Mouse (Mus musculus): Measurements from ENCODE around the gene Prok1. TPM values are rescaled to one million over a fixed set of nuclear protein-coding genes. Genes with fewer than 3 reads are reported as not detected.

The Prok1 gene
- total RNA-seq, 2 experiments from 2014 or later, result not detected

DNA sequence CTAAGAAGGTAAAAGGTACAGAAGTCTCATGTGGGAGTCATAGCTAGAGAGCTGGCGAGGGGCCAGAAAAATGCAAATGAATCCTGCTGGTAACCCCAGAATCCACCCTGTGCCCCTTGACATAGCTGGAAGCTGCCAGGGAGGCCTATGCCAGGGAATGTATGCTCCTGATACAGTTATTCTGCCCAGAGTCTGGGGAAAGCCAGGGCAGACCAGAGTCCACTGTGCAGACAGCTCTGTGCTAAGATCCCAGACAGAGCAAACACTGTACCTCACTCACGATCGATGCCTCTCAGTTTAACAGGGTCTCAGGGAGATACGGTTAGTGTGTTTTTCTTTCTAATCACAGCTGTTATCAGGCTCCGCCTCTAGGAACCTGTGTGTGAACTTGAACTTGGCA is 9.7 kb downstream of the Prok1 start:
- no peak overlapping the region for H3K27ac ChIP-seq
- no peak for DNase-seq (ENCODE audit: low spot score in 2 of 2)
- no peak for TF ChIP-seq CTCF (conservative IDR thresholded peaks at IDR 0.05)

DNA sequence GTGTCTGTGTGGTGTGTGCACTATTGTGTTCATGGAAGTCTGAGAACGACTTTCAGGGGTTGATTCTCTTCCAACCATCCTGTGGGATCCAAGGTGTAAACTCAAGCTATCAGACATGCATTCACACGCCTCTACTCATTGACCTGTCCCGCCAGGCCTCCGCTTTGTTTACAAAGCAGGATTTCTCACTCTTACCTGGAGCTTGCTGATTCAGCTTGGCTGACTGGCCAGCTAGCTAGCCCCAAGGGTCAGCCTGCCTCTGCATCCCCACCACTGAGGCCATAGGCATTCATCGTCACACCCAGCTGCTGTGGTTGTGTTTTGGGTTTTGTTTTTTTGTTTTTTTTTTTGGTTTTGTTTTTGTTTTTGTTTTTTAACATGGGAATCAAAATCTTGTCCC is 10.3 kb downstream of the Prok1 start:
- no peak overlapping the region for H3K4me3 ChIP-seq
- DNase-seq (ENCODE audit: low spot score in 2 of 2), result no peak
- H3K27ac ChIP-seq, result no peak overlapping the region
- TF ChIP-seq CTCF (conservative IDR thresholded peaks at IDR 0.05), result no peak

More for the DNA sequence above, 9.7 kb downstream of the Prok1 start:
- no peak overlapping the region for H3K4me3 ChIP-seq

DNA sequence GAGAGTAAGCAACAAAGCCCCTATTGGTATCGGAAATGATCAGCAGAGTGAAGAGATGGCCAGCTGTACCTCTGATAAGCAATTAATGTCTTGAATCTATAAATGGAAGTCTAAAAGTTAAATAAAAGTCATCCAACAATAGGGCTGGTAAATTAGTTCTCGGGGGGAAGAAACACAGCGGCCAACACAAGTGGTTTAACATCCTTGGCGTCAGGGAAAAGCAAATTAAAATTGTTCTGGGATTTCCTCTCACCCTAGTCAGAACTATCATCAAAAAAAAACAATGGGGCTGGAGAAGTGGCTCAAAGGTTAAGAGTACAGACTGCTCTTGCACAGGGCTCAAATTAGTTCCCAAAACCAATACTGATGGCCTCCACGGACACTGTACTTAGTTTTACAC is 13.7 kb downstream of the Prok1 start:
- DNase-seq (ENCODE audit: low spot score in 2 of 2), result no peak
- no peak overlapping the region for H3K27ac ChIP-seq
- no peak for TF ChIP-seq CTCF (conservative IDR thresholded peaks at IDR 0.05)
- H3K4me3 ChIP-seq, result no peak overlapping the region

DNA sequence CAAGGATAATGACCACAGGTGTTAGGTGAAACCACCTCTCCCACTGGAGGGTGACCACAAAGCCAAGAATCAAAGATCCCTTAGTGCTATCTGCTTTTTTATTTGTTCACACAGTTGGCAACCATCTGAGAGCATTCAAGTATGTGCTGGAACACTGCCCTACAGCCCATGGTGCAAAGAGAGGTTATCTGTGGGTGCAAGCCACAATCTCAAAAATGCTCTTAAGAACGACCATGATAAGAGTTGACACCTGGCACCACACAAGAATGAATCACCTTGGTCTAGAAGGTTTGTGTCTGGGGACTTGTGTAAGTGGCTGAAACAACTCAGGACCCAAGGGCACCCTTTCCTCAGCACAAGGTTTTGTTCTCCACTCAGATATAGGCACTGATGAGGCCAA is 16.3 kb downstream of the Prok1 start:
- no peak overlapping the region for H3K27ac ChIP-seq
- no peak for DNase-seq (ENCODE audit: low spot score in 2 of 2)
- TF ChIP-seq CTCF (conservative IDR thresholded peaks at IDR 0.05), result no peak
- no peak overlapping the region for H3K4me3 ChIP-seq

DNA sequence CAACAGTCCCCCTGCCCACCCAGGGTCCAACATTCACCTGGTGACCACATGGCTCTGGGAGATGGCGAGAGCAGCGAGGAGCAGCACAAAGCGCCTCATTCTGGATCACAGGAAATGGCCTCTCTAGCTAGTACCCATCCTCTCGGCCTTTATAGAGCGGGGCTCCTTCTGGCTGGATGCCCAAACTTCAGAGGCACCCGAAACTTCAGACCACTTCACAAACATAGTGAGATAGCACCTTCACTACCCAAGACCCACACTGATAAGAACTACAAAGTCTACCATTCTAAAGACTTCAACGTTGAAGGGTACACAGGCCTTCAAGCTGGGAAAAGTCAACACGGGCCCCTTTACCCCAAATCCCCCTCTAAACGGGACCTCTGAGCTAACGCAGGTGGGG is 17.9 kb downstream of the Prok1 start, which contains the start of gene Cym:
Gene Cym (minus strand): TSS at position 125 of the 400 bp plus-strand sequence.
- no peak for DNase-seq (ENCODE audit: low spot score in 2 of 2)
- H3K4me3 ChIP-seq, result no peak within 1 kb of the TSS
- TF ChIP-seq CTCF (conservative IDR thresholded peaks at IDR 0.05), result no peak
- no peak within 1 kb of the TSS for H3K27ac ChIP-seq

DNA sequence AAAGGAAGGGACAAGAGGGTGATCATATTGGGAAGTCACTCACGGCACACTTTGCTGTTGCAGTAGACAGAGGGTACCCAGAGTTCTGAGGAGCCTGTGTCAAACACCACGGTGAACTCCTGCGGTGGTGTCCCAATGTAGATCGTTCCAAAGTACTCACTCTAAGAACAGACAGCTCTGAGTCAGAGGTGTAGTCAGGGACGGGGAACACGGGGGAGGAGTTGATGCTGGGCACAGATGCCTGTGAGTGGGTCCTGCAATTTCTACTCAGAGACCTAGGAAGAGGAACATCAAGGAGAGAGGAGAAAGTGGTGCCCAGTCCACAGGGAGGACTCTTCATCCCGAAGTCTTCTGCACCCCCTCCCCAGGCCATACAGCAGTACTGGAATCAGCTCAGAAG is 20.9 kb downstream of the Prok1 start:
- TF ChIP-seq CTCF (conservative IDR thresholded peaks at IDR 0.05), result no peak
- no peak for DNase-seq (ENCODE audit: low spot score in 2 of 2)

DNA sequence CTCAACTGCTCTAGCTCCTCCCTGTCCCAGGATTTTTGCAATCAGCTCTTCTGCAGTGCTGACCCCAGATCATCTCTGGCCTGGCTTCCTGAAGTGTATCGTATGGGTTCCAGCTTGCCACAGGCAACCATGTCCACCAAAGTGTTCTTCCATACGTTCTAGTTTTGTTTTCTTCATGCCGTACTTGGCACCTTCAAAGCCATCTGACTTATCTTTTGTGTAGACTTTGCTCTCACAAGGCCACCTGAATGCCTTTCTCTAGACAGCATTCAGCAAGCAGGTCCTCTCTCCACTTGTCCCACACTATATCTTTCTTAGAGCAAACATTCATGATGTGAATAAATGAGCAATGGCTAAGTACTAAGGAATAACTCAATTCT is 22.4 kb downstream of the Prok1 start:
- TF ChIP-seq CTCF (conservative IDR thresholded peaks at IDR 0.05), result no peak

More for the DNA sequence above, 20.9 kb downstream of the Prok1 start:
- Histone ChIP-seq H3K27ac (no peak overlapping the region), H3K4me3 (no peak overlapping the region)

DNA sequence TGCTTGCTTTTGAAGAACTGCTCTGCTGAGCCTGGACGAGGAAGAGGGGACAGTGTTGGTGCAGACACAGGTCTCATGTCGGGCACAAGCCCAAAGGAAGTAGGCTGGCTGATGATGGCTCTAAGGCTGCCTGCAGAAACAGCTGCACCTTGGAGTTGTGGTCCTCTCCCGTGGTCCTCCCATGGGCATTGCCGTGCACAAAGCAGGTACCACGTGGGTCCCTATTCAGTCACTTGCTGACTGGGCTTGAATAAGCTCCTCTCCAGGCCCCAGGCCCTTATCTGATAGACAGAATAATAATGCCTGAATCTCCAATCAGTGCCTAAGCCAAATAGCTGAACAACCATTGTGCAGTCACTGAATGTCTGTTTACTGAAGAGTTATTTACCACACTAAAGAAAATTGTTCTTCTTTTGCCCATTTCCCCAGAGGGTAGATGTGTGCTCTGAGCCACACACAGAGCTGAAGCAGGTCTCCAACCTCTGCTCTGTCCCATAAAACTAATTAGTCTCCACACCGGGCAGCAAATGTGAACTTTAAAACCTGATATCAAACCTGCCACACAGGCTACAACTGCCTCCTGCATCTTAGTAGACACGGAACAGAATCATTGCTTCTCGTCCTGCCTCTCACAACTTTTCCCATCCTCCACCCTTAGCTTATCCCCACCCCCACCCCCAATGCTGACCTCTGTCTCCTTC is 23.0 kb downstream of the Prok1 start:
- H3K4me3 ChIP-seq, result no peak overlapping the region
- DNase-seq (ENCODE audit: low spot score in 2 of 2), result no peak
- H3K27ac ChIP-seq, result no peak overlapping the region
- no peak for TF ChIP-seq CTCF (conservative IDR thresholded peaks at IDR 0.05)

More for the DNA sequence above, 22.4 kb downstream of the Prok1 start:
- no peak overlapping the region for H3K4me3 ChIP-seq
- no peak overlapping the region for H3K27ac ChIP-seq
- DNase-seq (ENCODE audit: low spot score in 2 of 2), result no peak

DNA sequence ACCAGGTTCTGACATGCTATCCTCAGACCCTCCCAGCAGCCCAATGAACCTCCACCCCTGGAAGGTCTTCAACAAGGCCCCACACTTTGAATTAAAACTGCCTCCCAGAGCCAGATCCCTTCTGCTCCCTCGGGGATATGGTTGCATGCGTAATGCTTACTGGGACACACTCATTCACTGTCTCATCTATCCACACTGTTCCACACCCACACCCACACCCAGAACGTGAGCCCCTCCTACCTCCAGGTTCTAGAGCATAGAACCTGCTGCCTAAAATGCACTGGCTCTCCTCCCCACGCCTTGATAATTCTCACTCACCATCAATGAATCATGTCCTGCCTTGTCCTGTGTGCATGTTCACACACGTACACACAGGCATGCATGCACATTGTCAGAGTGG is 24.9 kb downstream of the Prok1 start:
- no peak overlapping the region for H3K27ac ChIP-seq
- TF ChIP-seq CTCF (conservative IDR thresholded peaks at IDR 0.05), result no peak
- H3K4me3 ChIP-seq, result no peak overlapping the region
- no peak for DNase-seq (ENCODE audit: low spot score in 2 of 2)

DNA sequence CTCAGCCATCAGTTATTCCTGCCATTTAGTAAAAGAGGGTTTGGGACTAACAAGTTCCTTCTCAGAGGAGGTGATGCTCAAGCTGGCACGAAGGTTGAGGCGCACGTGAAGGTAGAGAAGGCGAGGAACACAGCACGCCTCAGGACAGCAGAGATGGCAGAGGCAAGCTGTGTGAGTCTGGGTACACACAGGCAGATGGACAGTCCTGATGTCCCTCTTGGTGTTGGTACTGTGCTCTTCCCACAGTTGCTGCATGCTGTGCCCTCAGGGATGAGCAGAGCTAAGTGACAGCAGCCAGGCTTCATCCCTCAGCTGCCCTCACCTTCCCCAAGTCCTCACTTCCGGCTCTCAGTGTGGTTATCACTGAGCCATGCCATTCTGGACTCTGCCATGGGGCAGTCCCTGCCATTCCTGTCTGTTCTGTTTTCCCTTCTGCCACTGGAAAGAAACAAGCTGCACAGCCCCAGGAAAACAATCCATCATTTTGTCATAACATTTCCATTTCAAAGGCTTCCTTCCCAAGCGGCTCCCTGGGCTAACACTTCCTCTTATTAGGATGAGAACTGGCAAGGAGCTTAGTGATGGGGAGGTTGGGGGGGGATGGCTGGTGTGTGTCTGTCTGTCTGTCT is 31.8 kb downstream of the Prok1 start:
- H3K27ac ChIP-seq, result no peak overlapping the region
- TF ChIP-seq CTCF (conservative IDR thresholded peaks at IDR 0.05), result no peak
- no peak for DNase-seq (ENCODE audit: low spot score in 2 of 2)
- H3K4me3 ChIP-seq, result no peak overlapping the region

DNA sequence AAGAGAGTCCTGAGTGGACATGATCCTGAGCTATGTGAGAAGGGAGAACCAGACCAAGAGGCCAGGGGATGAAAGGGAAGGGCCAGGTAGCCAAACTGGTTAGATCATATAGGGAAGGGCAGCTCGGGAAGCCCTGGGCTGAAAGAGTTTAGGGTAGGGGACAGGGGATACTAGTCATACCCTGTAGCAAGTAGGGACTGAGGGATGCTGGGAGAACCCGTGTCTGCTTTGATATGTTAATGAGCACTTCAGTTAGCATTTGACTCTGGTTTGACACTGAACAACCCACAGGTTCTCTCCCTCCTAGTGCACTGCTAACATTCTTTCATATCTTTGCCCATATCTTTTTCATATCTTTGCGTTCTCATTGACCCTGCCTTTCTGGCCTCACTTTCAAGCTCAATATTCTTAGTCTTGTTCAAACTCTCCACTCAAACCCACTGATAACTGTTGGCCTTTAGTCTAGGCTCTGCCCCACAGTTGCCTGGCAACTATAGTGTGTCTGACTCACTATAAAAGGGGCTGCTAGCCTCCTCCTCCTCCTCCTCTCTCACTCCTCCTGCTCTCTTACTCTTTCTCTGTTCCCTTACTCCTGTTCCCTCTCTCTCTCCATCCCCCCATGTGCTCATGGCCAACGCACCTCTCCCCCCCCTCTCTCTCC is 32.9 kb downstream of the Prok1 start:
- DNase-seq (ENCODE audit: low spot score in 2 of 2), result no peak
- peak overlapping the region; percentile 43; the same call in 1 of the 2 replicates for H3K27ac ChIP-seq
- TF ChIP-seq CTCF (conservative IDR thresholded peaks at IDR 0.05), result no peak
- no peak overlapping the region for H3K4me3 ChIP-seq

DNA sequence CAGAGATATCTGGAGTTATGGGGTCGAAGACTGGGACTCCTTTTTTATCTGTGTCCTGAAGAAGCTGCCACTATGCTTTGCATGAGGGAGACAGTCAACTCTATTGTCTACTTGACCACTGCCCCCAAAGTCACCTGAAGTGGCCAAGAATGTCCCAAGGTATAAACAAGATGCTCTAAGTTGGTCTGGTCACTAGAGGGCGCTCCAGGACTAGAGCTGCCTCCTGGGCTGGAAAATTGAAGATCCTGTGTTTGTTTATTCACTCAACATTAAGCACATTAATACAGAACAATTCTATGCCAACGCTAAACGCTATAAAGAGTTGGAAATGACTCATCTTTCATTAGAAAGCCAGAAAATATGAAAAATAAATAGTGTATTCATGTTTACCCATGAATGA is 33.5 kb downstream of the Prok1 start:
- peak; percentile 50 to 82 for DNase-seq (ENCODE audit: low spot score in 2 of 2)
- Histone ChIP-seq H3K4me3 (no peak overlapping the region), H3K27ac (peak overlapping the region; percentile 43; the same call in 1 of the 2 replicates)
- peak; percentile 99 for TF ChIP-seq CTCF (conservative IDR thresholded peaks at IDR 0.05)

DNA sequence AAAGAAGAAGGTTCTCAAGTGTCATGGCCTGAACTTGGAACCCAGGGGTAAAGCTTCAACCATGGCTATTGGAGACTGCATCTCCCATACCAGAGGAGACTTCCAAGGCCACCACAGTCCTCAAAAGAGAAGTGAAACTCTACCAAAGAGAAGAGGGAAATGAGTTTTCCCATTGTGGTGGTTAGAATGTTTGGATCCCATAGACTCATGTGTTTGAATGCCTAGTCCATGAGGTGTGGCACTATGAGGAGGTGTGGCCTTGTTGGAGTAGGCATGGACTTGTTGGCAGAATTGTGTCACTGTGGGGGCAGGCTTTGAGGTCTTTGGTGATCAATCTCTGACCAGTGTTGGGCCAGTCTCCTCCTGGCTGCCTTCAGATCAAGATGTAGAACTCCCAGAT is 34.3 kb downstream of the Prok1 start:
- TF ChIP-seq CTCF (conservative IDR thresholded peaks at IDR 0.05), result no peak
- no peak overlapping the region for H3K4me3 ChIP-seq
- no peak for DNase-seq (ENCODE audit: low spot score in 2 of 2)
- no peak overlapping the region for H3K27ac ChIP-seq
